13 mouse cellular contexts compared by ENCODE assay signal in the genomic region with DNA sequence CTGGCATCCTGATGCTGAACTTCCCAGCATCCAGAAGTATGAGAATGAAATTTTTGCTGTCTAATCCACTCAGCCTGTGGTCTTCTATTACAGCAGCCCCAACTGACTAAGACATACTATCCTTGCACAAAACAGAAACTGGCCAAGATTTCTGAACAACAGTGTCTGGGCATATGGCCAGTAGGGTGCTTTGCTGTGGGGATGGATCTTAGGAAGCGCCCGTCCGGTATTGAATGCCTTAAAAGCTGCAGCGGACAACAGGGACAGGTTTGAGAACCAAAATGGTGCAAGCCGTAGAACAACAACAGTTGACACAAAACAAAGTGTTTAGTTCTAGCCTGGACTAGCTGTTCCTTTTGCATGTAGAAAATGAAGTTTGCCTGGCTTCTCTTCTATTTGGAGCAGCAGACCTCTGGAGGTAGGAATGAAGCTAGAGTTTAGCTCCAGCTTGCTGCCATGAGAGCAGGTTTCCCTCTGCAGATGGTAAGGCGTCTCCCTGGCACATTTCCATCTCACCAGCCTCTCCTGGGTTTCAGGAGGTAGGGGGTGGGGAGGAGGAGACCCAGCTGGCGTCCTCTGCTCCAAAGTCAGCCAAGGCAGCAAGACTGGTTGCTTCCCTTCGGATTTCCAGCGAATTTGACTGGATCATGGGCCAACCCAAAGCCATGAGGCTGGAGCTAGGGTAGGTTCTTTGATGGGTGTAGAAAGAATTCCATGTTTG. TPM values are rescaled to one million over a fixed set of nuclear protein-coding genes. Genes with fewer than 3 reads are reported as not detected.
A peak's percentile ranks its signal among the peaks of the same experiment; 100 is the strongest.
DNase-seq lines count a peak whose midpoint lies in the region; ATAC-seq lines count a peak whose summit lies in the region.
"Had no signal": no experiment of that assay in that cellular context is flagged by ENCODE, and none has a peak within 500 bp of the region (broad histone marks: within the 10 kb centered on the region; RNA-seq: fewer than 3 reads in every experiment).

No protein-coding gene starts in this region.

- H3K9ac ChIP-seq in forebrain, embryonic 13.5 days, result no peak overlapping the region
- no peak overlapping the region for H3K9ac ChIP-seq in forebrain, embryonic 11.5 days (ENCODE audit: low read length)

- no peaks in the 10 kb centered on the region for H3K9me3 ChIP-seq in forebrain, embryonic 13.5 days (replicated peaks)
- no peaks in the 10 kb centered on the region for H3K9me3 ChIP-seq in forebrain, embryonic 11.5 days (ENCODE audit: control insufficient read depth, low read length)

- no peak for DNase-seq in forebrain, embryonic 11.5 days (ENCODE audit: low spot score)
- DNase-seq in cerebellum, adult 18-20 months, result peak; percentile 85 to 90
- DNase-seq in frontal cortex, adult 2 months (ENCODE audit: extremely low spot score in 1 of 2, low spot score in 1 of 2), result peak; percentile 34 to 74
- DNase-seq in left cerebral cortex, postnatal 4 days, result peak; percentile 77
- no peak for DNase-seq in urinary bladder, postnatal 25 days (ENCODE audit: low spot score)
- no peak for DNase-seq in retina, embryonic 14.5 days (ENCODE audit: low spot score)
- DNase-seq in lung, postnatal 36 days, result no peak
- DNase-seq: gastrocnemius, postnatal 14 days; kidney, postnatal 36 days; thymus, postnatal 25 days had no signal

- H3K4me2 ChIP-seq in forebrain, embryonic 13.5 days, result no peak overlapping the region
- no peak overlapping the region for H3K4me2 ChIP-seq in forebrain, embryonic 11.5 days (ENCODE audit: low read depth, low read length, severe bottlenecking)
- H3K4me2 ChIP-seq: liver, embryonic 11.5 days had no signal

- no peak overlapping the region for H3K4me3 ChIP-seq in forebrain, embryonic 13.5 days
- H3K4me3 ChIP-seq in forebrain, embryonic 11.5 days (ENCODE audit: low read depth, low read length), result no peak overlapping the region

- H3K36me3 ChIP-seq in forebrain, embryonic 13.5 days (ENCODE audit: poor library complexity, severe bottlenecking), result no peaks in the 10 kb centered on the region
- no peaks in the 10 kb centered on the region for H3K36me3 ChIP-seq in forebrain, embryonic 11.5 days (ENCODE audit: control insufficient read depth, insufficient read depth, low read length)

- intact Hi-C loops in left cerebral cortex, postnatal 4 days (cut with DNase I), result no loop called here

- H3K27ac ChIP-seq in forebrain, embryonic 13.5 days, result no peak overlapping the region
- H3K27ac ChIP-seq in forebrain, embryonic 11.5 days (ENCODE audit: low read depth, low read length), result no peak overlapping the region

- no peaks in the 10 kb centered on the region for H3K27me3 ChIP-seq in forebrain, embryonic 13.5 days
- H3K27me3 ChIP-seq in forebrain, embryonic 11.5 days (ENCODE audit: control insufficient read depth, insufficient read depth, low read length), result no peaks in the 10 kb centered on the region

- ATAC-seq in forebrain, embryonic 13.5 days, result peak; percentile 48; the same call in 1 of the 2 replicates
- no peak for ATAC-seq in forebrain, embryonic 11.5 days (replicated peaks; ENCODE audit: low FRiP score)
- ATAC-seq: midbrain, embryonic 16.5 days had no signal

- 74% methylated on average over 9 of the region's 9 CpGs for WGBS in forebrain, embryonic 13.5 days
- 86% methylated on average over 9 of the region's 9 CpGs for WGBS in forebrain, embryonic 11.5 days

- H3K4me1 ChIP-seq in forebrain, embryonic 13.5 days, result no peaks in the 10 kb centered on the region
- no peaks in the 10 kb centered on the region for H3K4me1 ChIP-seq in forebrain, embryonic 11.5 days (replicated peaks; ENCODE audit: control insufficient read depth, insufficient read depth, low read length)

RNA-seq across cellular contexts. Expression of a gene that starts 52.1 kb away (rescaled TPM):
- 14.5 and 15.0 TPM in 2 replicates for polyA plus RNA-seq in forebrain, embryonic 13.5 days (2015; fragmentation: Nextera tagmentation; extraction: Ambion mirVana)
- 25.9 and 27.7 TPM in 2 replicates for polyA plus RNA-seq in forebrain, embryonic 11.5 days (2014; fragmentation: Nextera tagmentation; extraction: Ambion mirVana)
- polyA plus RNA-seq in frontal cortex, adult 2 months (2012; rRNA removed), result 55.9 and 57.6 TPM in 2 replicates
- total RNA-seq in left cerebral cortex, postnatal 4 days (2021), result 10 to 100 TPM; 24.8 to 28.4 TPM

Comparison
In these comparisons a context has a peak if more than half of its experiments do, and no peak if none do; other contexts are left out.
1. DNase-seq: peak in cerebellum, adult 18-20 months (2 of 2), frontal cortex, adult 2 months (2 of 2) and left cerebral cortex, postnatal 4 days (single experiment); none in forebrain, embryonic 11.5 days (single experiment), urinary bladder, postnatal 25 days (single experiment), retina, embryonic 14.5 days (single experiment) and lung, postnatal 36 days (single experiment).